Mouse (Mus musculus) mature B cell (primary cell): ENCODE data around the gene Pcdh19.
"Not testable (repeated sequence)": the region's sequence is repeated elsewhere in the genome, so short reads cannot be mapped to it uniquely, and the experiment has no call there.

ENCODE experiments used
- in situ Hi-C: fragments of 300-500 bp; cut with MboI; formaldehyde crosslinking; loops from 2 replicates; pipeline ENCODE4 v1.14.3; 2019

The Pcdh19 gene

GRCm38 (mm10) chrX:133688840-133689239 lies at the start of gene Pcdh19:
Pcdh19 (minus strand) TSS chrX:133688987.
- in situ Hi-C loops: no loop called here

DNA sequence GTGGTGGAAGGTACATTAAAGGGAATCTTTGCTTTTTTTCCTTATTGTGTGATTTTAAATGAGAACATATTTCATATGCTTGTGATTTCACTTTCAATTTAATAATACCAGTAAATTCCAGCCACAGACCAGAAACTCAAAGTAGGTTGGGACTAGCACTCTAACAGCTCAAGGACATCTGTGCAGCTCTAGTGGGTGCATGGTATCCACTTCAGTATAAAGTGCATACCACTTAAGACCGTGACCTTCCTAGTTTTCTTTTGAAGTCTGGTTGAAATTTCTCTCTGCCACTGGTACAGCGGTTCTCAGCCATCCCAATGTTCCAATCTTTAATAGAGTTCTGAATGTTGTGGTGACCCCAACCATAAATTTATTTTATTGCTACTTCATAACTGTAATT lies 47.1 kb upstream of the Pcdh19 start:
- in situ Hi-C loops: no loop called here

- in situ Hi-C loops: no loop called here
Measured at GRCm38 (mm10) chrX:133734984-133735383, 46.2 kb upstream of the Pcdh19 start.

DNA sequence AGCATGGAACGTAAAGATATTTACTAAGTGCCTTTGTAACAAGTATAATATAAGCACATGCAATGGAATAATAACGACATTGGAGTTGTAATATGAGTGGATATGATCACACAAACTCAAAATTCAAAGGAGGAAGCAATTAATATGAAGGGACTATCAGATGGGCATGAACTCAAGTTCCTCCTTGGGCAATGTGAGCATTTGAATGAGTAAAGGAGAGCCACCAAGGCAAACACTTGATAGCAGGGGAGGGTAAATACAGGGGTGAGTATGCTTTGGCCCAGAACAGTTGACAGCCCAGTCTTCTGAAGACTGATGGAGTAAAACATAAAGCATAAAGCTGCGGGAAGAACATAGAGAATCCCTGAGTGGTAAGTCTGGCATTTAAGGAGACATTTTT lies 32.7 kb upstream of the Pcdh19 start:
- in situ Hi-C loops: no loop called here

GRCm38 (mm10) chrX:133710621-133711020 lies 21.8 kb upstream of the Pcdh19 start:
- in situ Hi-C loops: no loop called here

GRCm38 (mm10) chrX:133702902-133703301 lies 14.1 kb upstream of the Pcdh19 start:
- in situ Hi-C loops: no loop called here

DNA sequence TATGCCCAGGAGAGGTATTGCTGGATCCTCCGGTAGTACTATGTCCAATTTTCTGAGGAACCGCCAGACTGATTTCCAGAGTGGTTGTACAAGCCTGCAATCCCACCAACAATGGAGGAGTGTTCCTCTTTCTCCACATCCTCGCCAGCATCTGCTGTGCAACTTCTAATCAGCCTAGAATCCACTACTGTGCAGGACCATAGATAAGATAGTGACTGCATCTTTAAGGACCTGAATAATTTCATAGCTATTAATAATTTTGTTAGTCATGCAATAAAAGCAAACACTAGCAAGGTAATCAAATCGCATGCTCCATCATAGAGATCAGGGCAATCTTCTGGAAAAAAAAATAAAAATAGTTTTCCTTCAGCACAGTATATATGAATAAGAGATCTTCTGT lies 9.1 kb upstream of the Pcdh19 start:
- in situ Hi-C loops: not testable (repeated sequence)

DNA sequence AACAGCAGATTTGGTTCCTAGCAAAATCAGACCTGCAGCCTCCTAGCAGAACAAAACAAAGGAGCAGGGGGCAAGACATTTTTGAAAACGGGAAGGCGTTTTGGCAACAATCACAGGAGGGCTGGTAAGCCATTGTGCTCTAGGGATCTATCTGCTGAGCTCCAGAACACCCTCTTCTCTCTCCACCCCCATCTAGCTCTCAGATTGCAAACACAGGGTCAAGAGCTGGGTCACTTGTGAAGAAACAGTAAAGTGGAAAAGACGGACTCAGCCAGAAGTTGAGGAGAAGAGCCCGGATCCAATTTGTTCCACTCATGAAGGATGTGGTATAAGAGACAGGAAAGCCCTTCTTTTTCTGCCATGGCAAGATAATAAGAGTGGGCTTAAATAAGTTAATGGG lies 7.7 kb upstream of the Pcdh19 start:
- in situ Hi-C loops: no loop called here

GRCm38 (mm10) chrX:133693037-133693760 lies 4.4 kb upstream of the Pcdh19 start:
- in situ Hi-C loops: no loop called here

- in situ Hi-C loops: no loop called here
Measured at GRCm38 (mm10) chrX:133692392-133692790, 3.6 kb upstream of the Pcdh19 start.

- in situ Hi-C loops: no loop called here
Measured at GRCm38 (mm10) chrX:133691581-133692391, 3.0 kb upstream of the Pcdh19 start.

- in situ Hi-C loops: no loop called here
Measured at GRCm38 (mm10) chrX:133690822-133691221, 2.0 kb upstream of the Pcdh19 start.

GRCm38 (mm10) chrX:133689576-133690250 lies 926 bp upstream of the Pcdh19 start:
- in situ Hi-C loops: no loop called here

DNA sequence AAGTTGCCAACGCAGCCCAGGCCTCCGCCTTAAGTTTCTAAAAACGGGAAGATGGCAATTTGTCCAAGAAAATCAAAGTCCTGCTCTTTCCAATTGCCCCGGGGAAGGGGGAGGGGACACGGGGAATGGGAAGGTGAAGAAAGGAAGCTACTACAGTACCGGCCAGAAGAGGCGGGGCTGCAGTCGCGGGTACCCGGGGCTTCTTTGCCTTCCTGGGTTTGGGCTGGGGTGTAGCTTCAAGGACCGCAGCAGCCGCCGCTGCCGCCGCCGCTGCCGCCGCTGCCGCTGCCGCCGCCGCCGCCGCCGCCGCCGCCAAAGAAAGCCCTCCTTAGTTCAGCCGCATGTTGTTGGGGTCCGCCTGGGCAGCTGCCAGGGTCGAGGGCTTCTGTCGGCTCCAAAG lies 631 bp downstream of the Pcdh19 start:
- in situ Hi-C loops: no loop called here

DNA sequence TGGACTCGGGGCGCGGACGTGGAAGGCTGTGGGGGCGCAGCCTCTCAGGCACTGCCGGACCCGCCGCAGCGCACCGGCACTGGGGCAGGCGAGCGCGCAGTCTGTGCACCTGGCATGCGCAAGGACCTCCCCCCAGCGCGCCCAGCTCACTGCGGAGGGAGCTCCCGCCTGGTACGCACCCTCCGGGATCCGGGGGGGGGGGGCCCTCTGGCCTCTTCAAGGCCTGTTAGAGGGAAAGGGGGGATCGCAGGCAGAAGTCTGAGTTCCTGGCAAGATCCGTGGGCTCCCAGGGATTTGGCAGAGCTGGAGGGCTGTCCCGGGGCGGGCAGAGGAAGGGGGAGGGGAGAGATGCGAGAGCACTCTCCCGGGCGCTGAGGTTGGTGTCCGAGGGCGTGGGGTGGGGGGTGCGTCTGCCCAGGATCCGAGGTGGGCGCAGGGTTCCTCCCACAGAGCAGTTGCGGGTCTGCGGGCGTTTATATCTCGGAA lies 1.1 kb downstream of the Pcdh19 start:
- in situ Hi-C loops: no loop called here

GRCm38 (mm10) chrX:133686533-133687311 lies 2.1 kb downstream of the Pcdh19 start:
- in situ Hi-C loops: no loop called here

GRCm38 (mm10) chrX:133685572-133685971 lies 3.2 kb downstream of the Pcdh19 start:
- in situ Hi-C loops: no loop called here

GRCm38 (mm10) chrX:133683961-133684360 lies 4.8 kb downstream of the Pcdh19 start:
- in situ Hi-C loops: no loop called here

- in situ Hi-C loops: no loop called here
Measured at GRCm38 (mm10) chrX:133675121-133675520, 13.7 kb downstream of the Pcdh19 start.

- in situ Hi-C loops: no loop called here
Measured at GRCm38 (mm10) chrX:133673796-133674195, 15.0 kb downstream of the Pcdh19 start.

- in situ Hi-C loops: no loop called here
Measured at GRCm38 (mm10) chrX:133660111-133660510, 28.7 kb downstream of the Pcdh19 start.
